Mouse (Mus musculus) C2C12 (cell line): ENCODE measurements at regions not wholly inside any gene's neighbourhood (a gene's known extent, or its start where the extent isn't known, plus 50 kb on each side); places are given as distances from the start of the nearest gene placed in this dataset.
A peak's percentile ranks its signal among the peaks of the same experiment; 100 is the strongest.

Experiments
- H3K27me3 ChIP-seq: one replicate; pipeline ENCODE4 v1.6.1; 2011; ENCODE audit not compliant: control insufficient read depth, insufficient read depth, insufficient read length
- H3K36me3 ChIP-seq: one replicate; pipeline ENCODE4 v1.6.1; 2011; ENCODE audit not compliant: control insufficient read depth, insufficient read depth
- H3K4me3 ChIP-seq: one replicate; pipeline ENCODE4 v1.5.1; 2011; ENCODE audit warnings: mild to moderate bottlenecking, control low read depth; ENCODE audit not compliant: poor library complexity, insufficient read depth, severe bottlenecking
- H3K79me2 ChIP-seq: one replicate; pipeline ENCODE4 v1.6.1; 2011; ENCODE audit not compliant: control insufficient read depth, insufficient read depth
- H3K79me3 ChIP-seq: one replicate; pipeline ENCODE4 v1.6.1; 2011; ENCODE audit warnings: low read depth, control low read depth
- H3ac ChIP-seq: one replicate; pipeline ENCODE3; 2011; ENCODE audit warnings: low read depth; ENCODE audit not compliant: control insufficient read depth, insufficient read length
- CEBPB ChIP-seq: IDR thresholded peaks from one replicate; pipeline ENCODE4 v1.6.1; 2011; ENCODE audit warnings: low read depth, mild to moderate bottlenecking, control low read depth, moderate library complexity
- CTCF ChIP-seq: IDR thresholded peaks from one replicate; pipeline ENCODE4 v1.5.1; 2011; ENCODE audit not compliant: control insufficient read depth, insufficient read depth, insufficient read length
- FOSL1 ChIP-seq: IDR thresholded peaks from one replicate; pipeline ENCODE4 v1.8.0; 2011; ENCODE audit warnings: mild to moderate bottlenecking, low read length; ENCODE audit not compliant: poor library complexity, insufficient read depth, severe bottlenecking
- MAX ChIP-seq: IDR thresholded peaks from one replicate; pipeline ENCODE4 v1.6.1; 2011; ENCODE audit warnings: mild to moderate bottlenecking, control low read depth
- MYOD1 ChIP-seq: IDR thresholded peaks from one replicate; pipeline ENCODE4 v1.6.1; 2011; ENCODE audit warnings: low read depth; ENCODE audit not compliant: control insufficient read depth, insufficient read length
- MYOG ChIP-seq: IDR thresholded peaks from one replicate; pipeline ENCODE4 v1.6.1; 2011; ENCODE audit not compliant: control insufficient read depth, insufficient read length; ENCODE audit errors: extremely low read depth
- USF1 ChIP-seq: IDR thresholded peaks from one replicate; pipeline ENCODE4 v1.6.1; 2011; ENCODE audit warnings: low read depth, mild to moderate bottlenecking, control low read depth, moderate library complexity

- Histone ChIP-seq H3K4me3 (no peak overlapping the region), H3K27me3 (no peaks in the 10 kb centered on the region), H3K36me3 (no peaks in the 10 kb centered on the region), H3K79me3 (no peaks in the 10 kb centered on the region), H3K79me2 (no peaks in the 10 kb centered on the region), H3ac (no peak overlapping the region)
- TF ChIP-seq FOSL1 = no peak
Observed at GRCm38 (mm10) chr15:43695451-43695850, 3561.3 kb downstream of the 9330182O14Rik start.

DNA sequence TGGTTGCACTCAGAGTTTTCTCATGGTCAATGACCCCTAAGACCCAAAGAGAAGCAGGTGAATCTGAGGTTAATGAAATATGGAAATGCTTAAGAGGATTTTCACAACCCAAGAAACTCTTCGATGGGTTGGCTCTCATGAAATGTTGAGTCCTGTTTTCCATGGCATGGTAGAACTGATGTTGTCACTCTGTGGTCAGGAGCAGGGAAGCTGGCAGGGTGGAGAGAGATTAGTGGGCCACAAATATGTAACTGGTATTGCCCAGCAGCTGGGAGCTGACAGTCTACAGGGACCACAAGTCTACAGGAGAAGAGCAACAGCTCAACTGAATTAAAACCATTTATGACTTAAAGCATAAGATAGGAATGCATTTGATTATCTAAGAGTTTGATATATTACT, 3582.9 kb downstream of the 9330182O14Rik start:
- Histone ChIP-seq H3K79me3 (no peaks in the 10 kb centered on the region), H3K4me3 (no peak overlapping the region), H3ac (no peak overlapping the region), H3K36me3 (no peaks in the 10 kb centered on the region), H3K79me2 (no peaks in the 10 kb centered on the region), H3K27me3 (no peaks in the 10 kb centered on the region)
- TF ChIP-seq CEBPB (no peak), MYOD1 (peak; percentile 58)

DNA sequence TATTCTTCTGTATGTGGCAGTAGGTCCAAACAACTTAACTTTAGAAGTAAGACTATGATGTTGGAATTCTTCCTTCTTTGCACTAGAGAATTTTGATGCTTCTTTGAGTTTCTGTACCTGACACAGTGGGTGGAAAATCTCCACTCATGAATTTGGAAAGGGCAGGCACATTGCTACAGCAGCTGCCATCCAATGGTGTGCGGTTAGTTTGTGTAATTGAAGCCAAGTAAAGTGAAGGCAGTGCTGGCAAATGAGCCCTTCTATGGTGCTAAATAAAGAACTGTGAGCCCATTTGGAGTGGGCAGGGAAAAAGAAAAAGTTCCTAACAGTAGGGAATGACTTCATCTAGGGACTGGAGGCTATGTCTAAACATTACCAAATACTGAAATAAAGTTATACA, 3583.4 kb downstream of the 9330182O14Rik start:
- no peaks in the 10 kb centered on the region for H3K79me3 ChIP-seq
- no peaks in the 10 kb centered on the region for H3K27me3 ChIP-seq
- no peaks in the 10 kb centered on the region for H3K36me3 ChIP-seq
- TF ChIP-seq CEBPB (no peak), MYOD1 (no peak), MAX (no peak), MYOG (no peak), USF1 (no peak)
- no peak overlapping the region for H3K4me3 ChIP-seq
- no peak overlapping the region for H3ac ChIP-seq
- H3K79me2 ChIP-seq = no peaks in the 10 kb centered on the region

DNA sequence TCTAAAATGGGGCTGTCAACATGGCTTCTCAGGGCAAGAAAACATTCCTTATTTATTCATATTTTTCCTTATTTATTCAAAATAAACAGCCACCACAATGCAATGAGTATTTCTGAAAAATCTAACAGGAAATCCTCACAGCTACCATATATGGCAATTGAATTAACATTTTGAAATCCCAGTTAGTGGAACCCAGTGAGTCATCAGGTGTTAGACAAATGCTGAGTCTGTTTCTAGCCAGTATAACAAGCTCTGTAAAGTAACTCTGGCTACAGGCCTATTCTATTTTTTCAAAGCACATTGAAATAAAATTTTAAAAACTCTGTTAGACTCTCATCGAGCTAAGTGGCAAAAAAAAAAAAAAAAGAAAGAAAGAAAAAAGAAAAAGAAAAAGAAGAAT, 3586.8 kb downstream of the 9330182O14Rik start:
- Histone ChIP-seq H3K27me3 (no peaks in the 10 kb centered on the region), H3ac (no peak overlapping the region), H3K79me3 (no peaks in the 10 kb centered on the region), H3K4me3 (no peak overlapping the region), H3K79me2 (no peaks in the 10 kb centered on the region), H3K36me3 (no peaks in the 10 kb centered on the region)
- TF ChIP-seq MYOG (no peak), CEBPB (no peak), USF1 (no peak), FOSL1 (no peak), MAX (no peak), MYOD1 (no peak), CTCF (no peak)

GRCm38 (mm10) chr15:43735697-43736096, 3601.5 kb downstream of the 9330182O14Rik start:
- TF ChIP-seq FOSL1 (no peak), MYOD1 (no peak), MYOG (no peak), MAX (no peak), USF1 (no peak), CEBPB (no peak), CTCF (no peak)
- Histone ChIP-seq H3ac (no peak overlapping the region), H3K79me3 (no peaks in the 10 kb centered on the region), H3K27me3 (no peaks in the 10 kb centered on the region), H3K36me3 (no peaks in the 10 kb centered on the region), H3K79me2 (no peaks in the 10 kb centered on the region), H3K4me3 (no peak overlapping the region)

GRCm38 (mm10) chr15:43758256-43758655, 3624.1 kb downstream of the 9330182O14Rik start:
- no peak overlapping the region for H3K4me3 ChIP-seq
- H3K79me3 ChIP-seq = no peaks in the 10 kb centered on the region
- H3K36me3 ChIP-seq = no peaks in the 10 kb centered on the region
- H3K27me3 ChIP-seq = no peaks in the 10 kb centered on the region
- H3K79me2 ChIP-seq = no peaks in the 10 kb centered on the region
- TF ChIP-seq CTCF (no peak), MYOG (no peak), FOSL1 (no peak), MAX (no peak), USF1 (no peak), MYOD1 (no peak), CEBPB (no peak)
- no peak overlapping the region for H3ac ChIP-seq

GRCm38 (mm10) chr15:43764606-43765005, 3630.4 kb downstream of the 9330182O14Rik start:
- Histone ChIP-seq H3K36me3 (no peaks in the 10 kb centered on the region), H3K79me3 (no peaks in the 10 kb centered on the region), H3ac (no peak overlapping the region), H3K4me3 (no peak overlapping the region), H3K79me2 (no peaks in the 10 kb centered on the region), H3K27me3 (no peaks in the 10 kb centered on the region)
- no peak for TF ChIP-seq MYOG
